Mouse (Mus musculus) embryonic facial prominence, embryonic 11.5 days (tissue): Measurements from ENCODE around the gene Ikzf4. TPM values are rescaled to one million over a fixed set of nuclear protein-coding genes. Genes with fewer than 3 reads are reported as not detected.
A peak's percentile ranks its signal among the peaks of the same experiment; 100 is the strongest.
"Not testable (repeated sequence)": the region's sequence is repeated elsewhere in the genome, so short reads cannot be mapped to it uniquely, and the experiment has no call there.

Experiments used
- ATAC-seq: fragments of 200-750 bp; cut with Nextera tagmentation; replicated peaks from 2 replicates; pipeline ENCODE4 v1.8.0; 2017; ENCODE audit warnings: low read depth; ENCODE audit not compliant: insufficient number of reproducible peaks, low FRiP score, low TSS enrichment
- DNase-seq: peaks from one replicate; pipeline ENCODE4 v3.0.0-alpha.2; 2015; ENCODE audit warnings: low spot score
- H3K27ac ChIP-seq: fragments of 300-500 bp; sonication (generic); replicated peaks from 2 replicates; pipeline ENCODE4 v1.5.1; 2014; ENCODE audit warnings: mild to moderate bottlenecking, low read depth, low read length, control low read depth
- H3K27me3 ChIP-seq: fragments of 300-500 bp; sonication (generic); 2 replicates; pipeline ENCODE4 v1.6.1; 2014; ENCODE audit warnings: mild to moderate bottlenecking, low read length, moderate library complexity, mixed read lengths; ENCODE audit not compliant: control insufficient read depth, insufficient read depth
- H3K36me3 ChIP-seq: fragments of 300-500 bp; sonication (generic); replicated peaks from 2 replicates; pipeline ENCODE4 v1.6.1; 2014; ENCODE audit warnings: low read depth, mild to moderate bottlenecking, low read length, moderate library complexity, mixed read lengths; ENCODE audit not compliant: control insufficient read depth, insufficient read depth
- H3K4me1 ChIP-seq: fragments of 300-500 bp; sonication (generic); 2 replicates; pipeline ENCODE4 v1.6.1; 2014; ENCODE audit warnings: low read length, mixed read lengths; ENCODE audit not compliant: control insufficient read depth, insufficient read depth
- H3K4me2 ChIP-seq: fragments of 300-500 bp; sonication (generic); 2 replicates; pipeline ENCODE4 v1.6.1; 2014; ENCODE audit warnings: low read depth, mild to moderate bottlenecking, control low read depth, low read length, moderate library complexity
- H3K4me3 ChIP-seq: fragments of 300-500 bp; sonication (generic); 2 replicates; pipeline ENCODE4 v1.5.1; 2014; ENCODE audit warnings: low read depth, low read length, control low read depth
- H3K9ac ChIP-seq: fragments of 300-500 bp; sonication (generic); replicated peaks from 2 replicates; pipeline ENCODE4 v1.6.1; 2014; ENCODE audit warnings: mild to moderate bottlenecking, control low read depth, low read length
- H3K9me3 ChIP-seq: fragments of 300-500 bp; sonication (generic); replicated peaks from 2 replicates; pipeline ENCODE4 v1.6.1; 2016; ENCODE audit warnings: mild to moderate bottlenecking, low read length, inconsistent platforms, mixed read lengths; ENCODE audit not compliant: control insufficient read depth
- WGBS: fragments of 180-500 bp; shearing (Covaris S2); extraction: QIAGEN DNeasy Blood & Tissue Kit; methylation state at CpG from one replicate; pipeline ENCODE4 v1.1.7; 2014; 5-methylcytosine and 5-hydroxymethylcytosine counted together
- polyA plus RNA-seq: library from polyadenylated mRNA; unstranded; fragments of >200 nt; fragmentation: Nextera tagmentation; extraction: Ambion mirVana; gene quantifications from 2 replicates; pipeline ENCODE4 v1.2.1, GENCODE M21; 2014

The Ikzf4 gene
- polyA plus RNA-seq, 1 experiment from 2014 or later: 3.5 TPM

DNA sequence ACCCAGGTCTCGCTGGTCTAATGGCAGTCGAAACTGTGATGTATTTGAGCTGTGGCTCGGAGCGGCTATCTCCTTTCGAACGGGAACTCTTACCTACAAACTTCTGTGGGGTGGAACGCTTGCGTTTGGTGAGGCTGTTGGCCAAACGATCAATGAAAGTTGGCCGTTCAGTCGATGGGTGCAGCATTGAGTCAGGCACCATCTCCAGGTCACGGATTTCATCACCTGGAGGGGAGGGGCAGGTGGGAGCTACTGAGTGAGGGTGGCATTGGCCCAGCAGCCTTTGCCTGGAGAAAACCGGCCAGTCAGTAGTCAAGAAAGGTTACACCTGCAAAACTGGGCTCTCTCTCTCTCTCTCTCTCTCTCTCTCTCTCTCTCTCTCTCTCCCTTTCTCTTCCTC is 10.1 kb downstream of the Ikzf4 start:
- Histone ChIP-seq H3K27ac (no peak overlapping the region), H3K9ac (no peak overlapping the region), H3K36me3 (no peaks in the 10 kb centered on the region; the same call in 1 of the 2 replicates), H3K9me3 (no peaks in the 10 kb centered on the region), H3K4me3 (no peak overlapping the region), H3K27me3 (no peaks in the 10 kb centered on the region), H3K4me1 (peaks cover 3% of the 10 kb centered on the region; the same call in 1 of the 2 replicates), H3K4me2 (no peak overlapping the region)
- ATAC-seq: no peak
- 94% methylated on average over 13 of the region's 13 CpGs for WGBS
- DNase-seq: no peak

DNA sequence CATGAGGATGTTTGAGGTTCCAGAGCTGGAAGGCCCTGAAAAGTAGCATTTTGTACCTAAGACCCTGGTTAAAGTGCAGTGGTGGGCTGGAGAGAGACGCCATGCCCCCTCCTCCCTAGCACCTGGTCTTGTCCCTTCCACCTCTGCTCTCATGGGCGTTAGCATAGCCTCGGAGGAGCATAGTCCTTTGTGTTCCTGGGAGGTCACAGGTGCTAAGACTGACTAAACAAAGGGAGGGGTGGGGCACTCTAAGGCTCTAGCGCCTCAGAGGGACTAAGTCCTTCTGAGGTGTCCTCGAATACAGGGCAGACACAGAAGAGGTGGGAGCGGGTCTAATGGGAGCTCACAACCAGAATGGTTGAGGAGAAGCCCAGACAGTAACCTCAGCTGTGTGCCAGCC is 14.2 kb downstream of the Ikzf4 start:
- Histone ChIP-seq H3K4me2 (no peak overlapping the region), H3K9ac (no peak overlapping the region), H3K27me3 (no peaks in the 10 kb centered on the region), H3K9me3 (no peaks in the 10 kb centered on the region), H3K4me3 (no peak overlapping the region), H3K27ac (no peak overlapping the region), H3K4me1 (no peaks in the 10 kb centered on the region), H3K36me3 (no peaks in the 10 kb centered on the region; the same call in 1 of the 2 replicates)
- ATAC-seq (no peak), DNase-seq (no peak)
- 21% methylated on average over 6 of the region's 6 CpGs for WGBS

DNA sequence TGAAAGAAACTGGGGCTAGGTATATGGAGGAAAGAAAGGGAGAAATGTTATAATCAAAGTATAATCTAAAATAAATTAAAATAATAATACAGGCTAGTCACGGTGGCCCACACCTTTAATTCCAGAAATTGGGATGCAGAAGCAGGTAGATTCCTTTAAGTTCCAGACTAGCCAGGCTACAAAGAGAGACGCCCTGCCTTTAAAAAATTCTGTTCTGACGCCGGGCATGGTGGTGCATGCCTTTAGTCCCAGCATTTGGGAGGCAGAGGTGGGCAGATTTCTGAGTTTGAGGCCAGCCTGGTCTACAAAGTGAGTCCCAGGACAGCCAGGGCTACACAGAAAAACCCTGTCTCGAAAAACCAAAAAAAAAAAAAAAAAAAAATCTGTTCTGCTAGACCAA is 15.5 kb downstream of the Ikzf4 start:
- not testable (repeated sequence) for H3K9me3 ChIP-seq, H3K4me2 ChIP-seq, H3K4me3 ChIP-seq, H3K27me3 ChIP-seq, ATAC-seq, H3K36me3 ChIP-seq, H3K4me1 ChIP-seq, H3K27ac ChIP-seq, DNase-seq, H3K9ac ChIP-seq
- WGBS: 85% methylated on average over 5 of the region's 5 CpGs

DNA sequence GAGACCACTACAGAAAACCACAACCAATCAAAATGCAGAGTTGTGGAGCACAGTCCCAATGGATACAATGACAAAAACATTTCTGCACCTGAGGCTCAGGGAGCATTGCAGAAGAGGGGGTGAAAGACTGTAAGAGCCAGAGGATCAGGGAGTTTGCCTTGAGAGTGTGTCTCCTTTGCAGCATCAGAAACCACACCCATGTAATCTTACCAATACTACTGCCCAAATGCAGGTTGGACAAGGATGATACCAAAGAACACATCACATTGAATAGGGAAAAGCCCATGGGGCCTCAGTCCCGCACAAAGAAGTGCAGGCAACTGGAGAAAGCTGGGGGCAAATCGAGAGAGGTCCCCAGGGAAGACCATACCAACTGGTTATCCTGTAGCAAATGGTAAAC is 16.0 kb downstream of the Ikzf4 start:
- no peak overlapping the region for H3K27ac ChIP-seq
- H3K36me3 ChIP-seq: no peaks in the 10 kb centered on the region; the same call in 1 of the 2 replicates
- 63% methylated on average over 2 of the region's 2 CpGs for WGBS
- H3K27me3 ChIP-seq: no peaks in the 10 kb centered on the region
- H3K9me3 ChIP-seq: no peaks in the 10 kb centered on the region
- no peak for ATAC-seq
- H3K9ac ChIP-seq: no peak overlapping the region
- H3K4me3 ChIP-seq: no peak overlapping the region
- H3K4me1 ChIP-seq: no peaks in the 10 kb centered on the region
- DNase-seq: no peak
- no peak overlapping the region for H3K4me2 ChIP-seq

DNA sequence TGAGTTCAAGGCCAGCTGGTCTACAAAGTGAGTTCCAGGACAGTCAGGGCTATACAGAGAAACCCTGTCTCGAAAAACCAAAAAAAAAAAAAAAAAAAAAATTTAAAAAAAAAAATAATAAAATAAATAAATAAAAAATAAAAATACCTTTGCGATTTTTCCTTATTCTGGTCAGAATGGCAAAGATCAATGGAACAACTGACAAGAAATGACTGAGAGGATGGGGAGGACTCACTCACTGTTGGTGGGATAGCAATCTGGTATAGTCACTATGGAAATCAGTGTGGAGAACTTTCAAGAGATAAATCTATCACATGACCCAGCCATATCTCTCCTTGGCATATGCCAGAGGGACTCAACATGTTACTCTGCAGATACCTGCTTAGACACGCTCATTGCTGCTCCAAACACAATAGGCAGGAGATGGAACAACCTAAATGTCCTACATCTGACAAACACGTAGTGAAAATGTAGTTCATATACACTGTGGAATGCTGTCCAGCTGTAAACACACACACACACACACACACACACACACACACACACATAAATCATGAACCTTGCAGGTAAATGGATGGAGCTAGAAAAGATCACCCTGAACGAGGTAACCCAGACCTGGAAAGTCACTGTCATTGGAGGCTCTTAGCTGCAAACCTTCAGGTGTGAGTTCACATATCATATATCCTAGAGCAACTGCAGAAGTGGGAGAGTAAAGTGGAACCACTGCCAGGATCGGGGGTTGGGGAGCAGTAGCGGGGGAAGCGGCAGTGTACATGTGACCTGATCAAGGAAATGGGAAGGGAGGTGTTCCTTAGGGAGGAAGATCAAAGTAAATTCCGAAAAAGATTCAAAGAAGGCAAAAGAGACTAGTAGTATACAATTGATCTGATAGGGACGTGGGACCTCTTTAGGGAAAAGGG is 18.1 kb downstream of the Ikzf4 start:
- 79% methylated on average over 10 of the region's 10 CpGs for WGBS
- Histone ChIP-seq H3K27ac (no peak overlapping the region), H3K4me3 (no peak overlapping the region), H3K9me3 (no peaks in the 10 kb centered on the region), H3K4me2 (no peak overlapping the region), H3K36me3 (peaks cover 8% of the 10 kb centered on the region), H3K27me3 (no peaks in the 10 kb centered on the region), H3K9ac (no peak overlapping the region), H3K4me1 (no peaks in the 10 kb centered on the region)
- DNase-seq: no peak
- ATAC-seq: no peak

DNA sequence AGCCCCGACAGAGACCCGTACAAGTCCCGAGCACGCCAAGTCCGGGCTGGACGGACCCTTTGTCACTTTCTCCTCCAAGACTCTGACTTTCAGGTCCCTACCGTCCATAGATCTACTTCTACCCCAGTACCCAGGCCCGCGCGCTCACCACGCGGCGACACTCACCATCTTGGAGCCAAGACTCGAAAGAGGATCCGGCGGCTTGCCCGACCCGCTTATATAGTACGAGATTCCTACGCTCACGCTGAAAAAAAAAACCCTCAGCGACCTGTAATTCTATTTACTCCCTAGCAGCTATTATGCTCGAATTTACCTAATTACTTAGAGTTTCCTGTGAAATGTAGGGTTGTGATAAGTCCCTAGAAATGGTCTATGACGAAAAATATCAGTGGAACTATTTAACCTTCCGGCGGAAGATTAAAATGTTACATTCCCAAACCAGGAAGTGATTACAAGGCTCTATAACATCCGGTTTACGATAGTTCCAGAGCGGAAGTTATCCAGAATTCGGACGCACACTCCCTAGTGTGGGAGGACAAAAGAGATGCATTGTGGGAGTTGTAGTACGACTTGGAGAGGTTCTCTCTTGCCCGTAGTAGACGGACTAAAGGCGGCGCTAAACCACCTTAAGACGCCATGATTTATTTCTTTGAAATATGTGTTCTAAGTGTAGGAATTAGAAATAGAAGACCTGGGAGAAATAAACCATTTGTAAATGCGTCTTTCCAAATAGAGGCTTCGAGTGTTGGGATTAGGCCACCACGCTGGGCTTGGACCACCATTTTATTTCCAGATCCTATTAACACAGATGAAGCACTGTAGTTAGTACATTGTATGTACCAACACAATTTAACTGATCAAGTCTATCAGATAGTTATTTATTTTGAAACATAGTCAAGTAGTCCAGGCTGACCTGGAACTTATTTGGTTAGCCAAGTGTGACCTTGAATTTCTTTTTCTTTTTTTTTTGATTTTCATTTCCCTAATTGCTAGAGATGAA is 19.2 kb downstream of the Ikzf4 start, which contains the start of gene Rps26:
Gene Rps26, minus strand, starts transcription at position 437 of the 1,000 bp plus-strand sequence.
- H3K27ac ChIP-seq: peak within 1 kb of the TSS; percentile 67
- peak within 1 kb of the TSS; percentile 70 for H3K4me2 ChIP-seq
- H3K36me3 ChIP-seq: peaks cover 8% of the 10 kb centered on the region
- no peaks in the 10 kb centered on the region for H3K27me3 ChIP-seq
- DNase-seq (peak; percentile 100), ATAC-seq (peak; percentile 95)
- no peaks in the 10 kb centered on the region for H3K4me1 ChIP-seq
- peak within 1 kb of the TSS; percentile 94 for H3K9ac ChIP-seq
- H3K4me3 ChIP-seq: peak within 1 kb of the TSS; percentile 92
- no peaks in the 10 kb centered on the region for H3K9me3 ChIP-seq
- WGBS: 1% methylated on average over 40 of the region's 40 CpGs

DNA sequence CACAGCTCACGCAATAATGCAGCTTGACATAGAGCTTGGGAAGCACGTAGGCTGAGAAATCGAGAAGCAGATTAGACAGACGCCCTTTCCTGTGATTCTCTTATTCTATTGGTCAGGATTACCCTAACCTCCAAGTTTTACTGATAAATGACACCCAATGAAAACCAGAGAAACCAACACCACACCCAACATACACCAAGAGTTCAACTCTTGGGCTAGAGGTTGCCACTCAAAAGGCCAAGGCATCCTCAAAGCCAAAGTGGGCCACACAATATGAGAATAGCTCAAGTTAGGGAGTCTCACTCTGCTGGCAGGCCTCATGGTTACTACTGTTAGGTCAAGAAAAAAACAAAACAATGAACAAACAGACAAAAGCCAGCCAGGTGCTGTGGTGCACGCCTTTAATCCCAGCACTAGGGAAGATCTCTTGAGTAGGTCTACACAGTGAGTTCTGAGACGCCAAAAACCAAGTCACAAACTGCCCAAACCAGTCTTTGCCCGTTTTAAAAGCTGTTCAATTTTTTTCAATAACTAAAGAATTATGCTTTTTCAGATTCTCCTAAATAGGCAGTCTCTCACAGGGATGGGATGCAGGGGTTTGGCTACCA is 20.4 kb downstream of the Ikzf4 start:
- no peaks in the 10 kb centered on the region for H3K9me3 ChIP-seq
- 42% methylated on average over 7 of the region's 7 CpGs for WGBS
- H3K4me3 ChIP-seq: peak overlapping the region; percentile 92
- peak overlapping the region; percentile 94 for H3K9ac ChIP-seq
- no peaks in the 10 kb centered on the region for H3K4me1 ChIP-seq
- DNase-seq (no peak), ATAC-seq (no peak)
- H3K4me2 ChIP-seq: peak overlapping the region; percentile 70
- H3K27me3 ChIP-seq: no peaks in the 10 kb centered on the region
- H3K27ac ChIP-seq: no peak overlapping the region
- peaks cover 8% of the 10 kb centered on the region for H3K36me3 ChIP-seq
